Mouse (Mus musculus) T-helper 1 cell (primary cell): ENCODE data around the gene Ythdf2.

ENCODE experiments used
- in situ Hi-C: fragments of 300-600 bp; cut with MboI, MseI; formaldehyde crosslinking; loops from one replicate; pipeline ENCODE4 v1.15.1; 2025; ENCODE audit warnings: high pct_unique_total_duplicates

Ythdf2 gene

GRCm38 (mm10) chr4:132210325-132210724 is 1.8 kb downstream of the Ythdf2 start:
- in situ Hi-C loops: loop anchor here (5.0 kb wide), 1 partner anchor 62 kb away; the partner anchor contains the start of gene Taf12

- in situ Hi-C loops: no loop called here
Observed at GRCm38 (mm10) chr4:132209299-132209698, 2.8 kb downstream of the Ythdf2 start.

- in situ Hi-C loops: no loop called here
Observed at GRCm38 (mm10) chr4:132207280-132207679, 4.8 kb downstream of the Ythdf2 start.

DNA sequence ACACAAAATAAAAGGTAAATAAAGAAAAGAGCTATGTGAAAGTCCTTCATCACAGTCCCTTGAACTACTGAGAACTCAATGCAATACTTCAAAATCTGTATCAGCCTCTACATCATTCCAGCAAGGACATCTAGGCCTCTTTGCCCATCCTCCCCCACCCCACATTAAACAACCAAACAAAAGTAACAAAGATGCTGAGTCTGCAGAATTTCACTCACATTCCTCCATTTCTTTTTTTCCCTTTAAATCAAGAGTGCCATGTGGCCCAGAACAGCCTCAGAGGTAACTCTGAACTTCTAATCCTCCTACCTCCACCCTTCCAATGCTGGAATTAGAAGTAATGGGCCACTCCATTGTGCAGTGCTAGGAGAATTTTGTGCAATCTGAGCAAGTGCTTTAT is 13.3 kb downstream of the Ythdf2 start:
- in situ Hi-C loops: no loop called here

DNA sequence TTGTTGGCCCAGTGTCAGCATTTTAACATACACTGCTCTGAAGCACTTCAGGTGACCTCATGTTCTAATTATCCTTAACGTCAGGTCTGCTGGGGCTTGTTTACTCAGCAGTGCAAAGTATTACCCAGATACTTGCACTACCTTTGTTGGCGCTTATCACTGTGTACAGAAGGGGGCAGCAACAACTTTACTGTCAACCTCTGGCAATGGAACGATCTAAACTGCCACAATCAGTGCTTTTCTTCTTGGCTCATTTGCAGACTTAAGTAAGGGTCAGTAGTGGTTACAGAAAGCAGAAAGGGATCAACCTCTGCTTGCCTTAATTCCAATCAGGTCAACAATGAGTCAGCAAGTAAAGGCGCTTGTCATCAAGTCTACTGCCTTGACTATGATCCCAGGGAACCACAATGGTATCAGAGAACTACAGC is 13.8 kb downstream of the Ythdf2 start:
- in situ Hi-C loops: no loop called here

DNA sequence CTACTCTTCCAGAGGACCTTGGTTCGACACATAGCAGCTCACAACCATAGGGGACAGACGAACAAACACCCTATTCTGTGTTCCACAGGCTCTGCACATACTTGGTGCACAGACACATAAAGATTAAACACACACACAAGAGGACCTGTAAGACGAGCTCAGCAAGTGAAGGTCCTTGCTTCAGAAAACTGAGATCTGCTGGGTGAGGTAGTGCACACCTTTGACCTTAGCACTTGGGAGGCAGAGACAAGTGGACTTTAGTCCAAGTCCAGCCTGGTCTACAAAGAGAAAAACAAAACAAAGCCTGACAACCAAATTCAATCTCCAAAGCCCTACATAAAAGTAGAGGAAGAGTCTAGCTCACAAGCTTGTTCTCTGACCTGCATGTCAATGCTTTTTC is 17.1 kb downstream of the Ythdf2 start:
- in situ Hi-C loops: no loop called here

DNA sequence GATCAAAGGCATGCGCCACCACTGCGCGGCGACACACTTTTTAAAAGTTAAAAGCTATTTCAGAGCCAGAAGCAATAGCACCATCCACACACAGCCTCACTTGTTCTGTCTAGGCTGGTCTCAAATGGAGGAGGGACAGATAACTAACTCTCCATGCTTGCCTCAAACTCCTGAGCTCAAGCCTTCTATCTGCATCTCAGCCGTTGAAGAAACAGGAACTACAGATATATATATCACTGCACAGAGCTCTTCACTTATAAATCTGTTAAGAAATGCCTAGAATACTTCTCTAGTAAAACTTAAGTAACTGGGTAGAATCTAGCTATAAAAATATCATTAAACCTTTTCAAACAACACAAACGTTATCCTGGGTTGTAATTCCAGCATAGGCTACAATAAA is 17.7 kb downstream of the Ythdf2 start:
- in situ Hi-C loops: no loop called here

GRCm38 (mm10) chr4:132187826-132188401 is 24.2 kb downstream of the Ythdf2 start:
- in situ Hi-C loops: no loop called here

- in situ Hi-C loops: no loop called here
Observed at GRCm38 (mm10) chr4:132183162-132183561, 28.9 kb downstream of the Ythdf2 start.

DNA sequence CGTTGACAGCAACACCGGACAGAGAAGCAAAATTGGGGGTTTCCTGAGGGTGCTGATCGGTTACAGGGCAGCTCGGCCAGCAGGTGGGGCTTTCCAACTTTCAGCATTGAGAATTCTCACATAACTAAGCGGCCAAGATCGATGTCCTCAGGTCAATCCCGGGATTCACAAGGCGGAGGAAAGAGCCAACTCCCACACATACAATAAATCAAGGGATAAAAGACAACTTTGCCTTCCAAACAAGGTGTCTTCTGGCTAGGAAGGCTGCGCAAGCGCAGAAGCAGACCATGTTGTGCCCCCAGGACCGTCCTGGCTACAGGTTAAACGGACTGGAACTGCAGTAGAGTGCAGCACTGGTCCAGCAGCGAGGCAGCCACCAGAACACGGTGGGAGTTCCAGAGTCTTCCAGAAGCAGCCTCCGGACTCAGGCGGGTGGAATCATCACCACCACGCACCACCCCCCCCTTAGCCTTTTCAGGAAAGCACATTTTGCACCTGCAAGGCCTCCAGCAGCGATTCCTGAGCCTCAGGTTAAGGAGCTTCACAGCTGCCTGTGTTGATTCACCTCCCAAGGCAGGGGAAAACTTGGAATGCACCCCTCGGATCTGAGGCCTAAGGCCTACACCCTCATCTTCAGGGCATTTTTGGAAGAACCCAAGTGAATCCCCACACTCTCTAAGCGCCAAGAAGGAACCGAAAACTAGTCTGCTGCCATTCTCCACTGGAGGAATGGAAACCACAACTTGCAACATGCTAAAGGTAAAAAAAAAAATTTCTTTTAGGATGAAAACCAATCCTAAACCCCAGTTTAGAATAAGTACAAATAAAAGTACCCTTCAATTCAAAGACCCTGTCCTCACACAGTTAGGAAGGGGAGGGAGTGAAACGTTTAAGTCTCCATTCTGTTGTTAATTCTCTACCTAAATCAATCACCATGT is 30.1 kb downstream of the Ythdf2 start:
- in situ Hi-C loops: no loop called here

DNA sequence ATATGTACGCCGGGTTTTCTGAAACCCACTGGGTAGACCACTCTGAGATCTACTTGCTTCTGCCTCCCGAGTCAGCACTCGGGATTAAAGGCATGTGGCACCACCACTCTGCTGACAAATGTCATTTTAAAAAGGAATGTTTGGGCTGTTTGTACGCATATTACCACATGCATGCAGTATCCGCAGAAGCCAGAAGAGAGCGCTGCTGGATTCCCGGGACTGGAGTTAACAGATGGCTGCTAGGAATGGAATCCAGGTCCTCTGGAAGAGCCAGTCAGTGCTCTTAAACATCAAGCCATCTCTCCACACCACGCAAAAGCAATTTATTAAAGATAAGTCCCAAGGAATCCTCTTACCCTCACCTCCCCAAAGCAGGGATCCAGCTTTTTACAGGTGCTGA is 31.4 kb downstream of the Ythdf2 start:
- in situ Hi-C loops: no loop called here

- in situ Hi-C loops: loop anchor here (5.0 kb wide), 1 partner anchor 86 kb away; no protein-coding TSS in a partner anchor
Observed at GRCm38 (mm10) chr4:132178630-132179059, 33.5 kb downstream of the Ythdf2 start.

DNA sequence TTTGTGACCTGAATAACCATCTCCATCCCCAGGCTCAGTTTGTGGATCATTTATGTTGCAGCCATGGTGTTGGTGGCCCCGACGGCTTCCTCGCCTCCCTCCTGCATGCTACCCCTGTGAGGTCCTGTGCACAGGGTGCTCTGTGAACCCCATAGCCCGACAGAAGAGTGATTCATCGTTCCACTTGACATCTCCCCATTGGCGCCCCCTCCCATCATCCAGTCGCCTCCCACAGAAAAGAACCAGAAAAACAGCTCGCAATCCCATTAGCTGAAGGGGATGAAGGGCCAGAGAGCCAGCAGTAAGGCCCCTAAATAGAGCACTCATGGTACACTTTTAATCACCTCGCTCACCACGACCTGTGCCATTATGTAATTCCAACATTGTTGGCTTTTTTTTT is 35.6 kb downstream of the Ythdf2 start:
- in situ Hi-C loops: loop anchor here (5.0 kb wide), 1 partner anchor 84 kb away; no protein-coding TSS in a partner anchor

DNA sequence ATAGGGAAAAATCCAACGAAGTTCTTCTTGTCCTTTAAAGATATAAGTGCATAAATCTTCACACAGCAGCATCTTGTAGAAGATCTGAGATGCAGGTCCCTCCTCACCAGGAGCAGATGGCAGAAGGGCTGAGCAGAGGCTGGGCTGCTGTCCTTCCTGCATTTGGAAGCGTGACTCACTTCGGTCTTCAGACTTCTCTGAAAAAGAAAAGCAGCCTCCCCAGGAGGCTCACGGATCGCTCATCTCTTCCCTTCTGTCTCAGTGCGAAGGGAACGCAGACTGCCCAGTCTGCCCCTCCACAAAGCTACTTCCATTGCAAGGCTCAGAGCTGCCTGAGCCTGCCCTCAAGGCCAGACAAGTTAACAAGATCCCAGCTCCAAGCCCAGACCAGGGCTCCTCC is 41.2 kb downstream of the Ythdf2 start:
- in situ Hi-C loops: loop anchor here (25.0 kb wide), 1 partner anchor 1784 kb away; no protein-coding TSS in a partner anchor

- in situ Hi-C loops: loop anchor here (25.0 kb wide), 1 partner anchor 1782 kb away; no protein-coding TSS in a partner anchor
Observed at GRCm38 (mm10) chr4:132169761-132170160, 42.3 kb downstream of the Ythdf2 start.

GRCm38 (mm10) chr4:132169271-132169670 is 42.8 kb downstream of the Ythdf2 start:
- in situ Hi-C loops: loop anchor here (25.0 kb wide), 1 partner anchor 1782 kb away; no protein-coding TSS in a partner anchor

DNA sequence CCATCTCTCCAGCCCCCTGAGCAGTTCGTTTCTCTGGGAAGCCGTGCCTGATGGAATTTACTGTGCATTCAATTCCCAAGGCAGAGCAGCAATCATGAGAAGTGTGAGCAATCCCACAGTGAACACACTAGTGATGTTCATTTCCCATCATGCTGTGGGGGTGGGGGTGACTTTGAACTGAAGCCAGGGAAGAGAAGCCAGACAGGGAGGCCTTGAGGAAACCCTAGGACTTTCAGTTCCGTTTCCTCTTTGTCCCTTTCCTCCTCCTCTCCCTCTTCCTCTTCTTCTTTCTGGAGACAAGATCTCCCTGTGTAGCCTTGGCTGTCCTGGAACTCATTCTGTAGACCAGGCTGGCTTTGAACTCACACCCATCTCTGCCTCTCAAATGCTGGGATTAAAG is 44.7 kb downstream of the Ythdf2 start:
- in situ Hi-C loops: loop anchor here (25.0 kb wide), 1 partner anchor 1780 kb away; no protein-coding TSS in a partner anchor

- in situ Hi-C loops: loop anchor here (25.0 kb wide), 1 partner anchor 1779 kb away; no protein-coding TSS in a partner anchor
Observed at GRCm38 (mm10) chr4:132166350-132167290, 45.5 kb downstream of the Ythdf2 start.

GRCm38 (mm10) chr4:132165691-132166090 is 46.4 kb downstream of the Ythdf2 start:
- in situ Hi-C loops: loop anchor here (25.0 kb wide), 1 partner anchor 1778 kb away; no protein-coding TSS in a partner anchor

DNA sequence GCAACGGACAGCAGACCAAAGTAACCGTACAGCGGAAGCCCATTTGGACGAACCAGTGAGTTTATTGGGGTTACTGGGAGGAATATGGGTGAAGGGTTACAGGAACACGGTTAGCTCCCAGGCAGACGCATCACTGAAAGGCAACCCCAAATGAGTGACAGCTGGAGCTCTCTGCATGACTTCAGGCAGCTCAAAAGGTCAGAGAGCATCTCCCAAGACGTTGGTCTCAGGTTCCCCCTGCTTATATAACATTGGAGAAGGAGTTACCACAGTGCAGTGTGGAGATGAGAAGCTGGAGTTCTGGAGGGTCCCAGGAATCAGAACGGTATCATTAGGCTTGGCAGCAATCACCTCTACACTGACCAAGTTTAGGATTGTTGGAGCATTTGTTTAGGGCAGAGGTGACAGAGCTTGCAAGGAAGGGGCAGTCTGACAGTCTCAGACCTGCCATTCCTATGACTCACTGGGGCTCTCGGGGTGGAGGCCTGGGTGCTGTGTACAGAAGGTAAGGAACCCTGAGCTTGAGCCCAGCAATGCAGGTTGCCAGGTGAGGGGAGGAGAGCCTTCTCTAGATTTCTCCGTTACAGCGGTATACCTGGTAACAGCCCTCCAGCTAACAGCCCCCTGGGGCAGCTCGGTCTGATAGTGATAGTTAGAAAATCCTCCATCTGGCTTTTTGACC is 55.0 kb downstream of the Ythdf2 start:
- in situ Hi-C loops: loop anchor here (25.0 kb wide), 1 partner anchor 1770 kb away; no protein-coding TSS in a partner anchor
